Mouse (Mus musculus) embryonic facial prominence, embryonic 15.5 days (tissue): ENCODE measurements at regions not wholly inside any gene's neighbourhood (a gene's known extent, or its start where the extent isn't known, plus 50 kb on each side); places are given as distances from the start of the nearest gene placed in this dataset.

Experiments
- ATAC-seq: fragments of 200-750 bp; cut with Nextera tagmentation; 2 replicates; pipeline ENCODE4 v1.8.0; 2017; ENCODE audit warnings: low read depth, moderate TSS enrichment; ENCODE audit not compliant: insufficient number of reproducible peaks, low FRiP score, low TSS enrichment
- H3K27ac ChIP-seq: fragments of 300-500 bp; sonication (generic); replicated peaks from 2 replicates; pipeline ENCODE4 v1.5.1; 2015; ENCODE audit warnings: mild to moderate bottlenecking, inconsistent platforms
- H3K27me3 ChIP-seq: fragments of 300-500 bp; sonication (generic); 2 replicates; pipeline ENCODE4 v1.6.1; 2015; ENCODE audit warnings: inconsistent platforms
- H3K36me3 ChIP-seq: fragments of 300-500 bp; sonication (generic); 2 replicates; pipeline ENCODE4 v1.6.1; 2015; ENCODE audit warnings: mild to moderate bottlenecking, inconsistent platforms
- H3K4me1 ChIP-seq: fragments of 300-500 bp; sonication (generic); 2 replicates; pipeline ENCODE4 v1.6.1; 2015; ENCODE audit warnings: inconsistent platforms
- H3K4me2 ChIP-seq: fragments of 300-500 bp; sonication (generic); replicated peaks from 2 replicates; pipeline ENCODE4 v1.6.1; 2015; ENCODE audit warnings: mild to moderate bottlenecking, inconsistent platforms
- H3K4me3 ChIP-seq: fragments of 300-500 bp; sonication (generic); replicated peaks from 2 replicates; pipeline ENCODE4 v1.5.1; 2015; ENCODE audit warnings: mild to moderate bottlenecking, inconsistent platforms
- H3K9ac ChIP-seq: fragments of 300-500 bp; sonication (generic); 2 replicates; pipeline ENCODE4 v1.6.1; 2015; ENCODE audit warnings: inconsistent platforms
- H3K9me3 ChIP-seq: fragments of 300-500 bp; sonication (generic); replicated peaks from 2 replicates; pipeline ENCODE4 v1.6.1; 2016; ENCODE audit warnings: inconsistent platforms
- WGBS: fragments of 180-500 bp; shearing (Covaris S2); methylation state at CpG from one replicate; pipeline ENCODE4 v1.1.7; 2015; 5-methylcytosine and 5-hydroxymethylcytosine counted together

DNA sequence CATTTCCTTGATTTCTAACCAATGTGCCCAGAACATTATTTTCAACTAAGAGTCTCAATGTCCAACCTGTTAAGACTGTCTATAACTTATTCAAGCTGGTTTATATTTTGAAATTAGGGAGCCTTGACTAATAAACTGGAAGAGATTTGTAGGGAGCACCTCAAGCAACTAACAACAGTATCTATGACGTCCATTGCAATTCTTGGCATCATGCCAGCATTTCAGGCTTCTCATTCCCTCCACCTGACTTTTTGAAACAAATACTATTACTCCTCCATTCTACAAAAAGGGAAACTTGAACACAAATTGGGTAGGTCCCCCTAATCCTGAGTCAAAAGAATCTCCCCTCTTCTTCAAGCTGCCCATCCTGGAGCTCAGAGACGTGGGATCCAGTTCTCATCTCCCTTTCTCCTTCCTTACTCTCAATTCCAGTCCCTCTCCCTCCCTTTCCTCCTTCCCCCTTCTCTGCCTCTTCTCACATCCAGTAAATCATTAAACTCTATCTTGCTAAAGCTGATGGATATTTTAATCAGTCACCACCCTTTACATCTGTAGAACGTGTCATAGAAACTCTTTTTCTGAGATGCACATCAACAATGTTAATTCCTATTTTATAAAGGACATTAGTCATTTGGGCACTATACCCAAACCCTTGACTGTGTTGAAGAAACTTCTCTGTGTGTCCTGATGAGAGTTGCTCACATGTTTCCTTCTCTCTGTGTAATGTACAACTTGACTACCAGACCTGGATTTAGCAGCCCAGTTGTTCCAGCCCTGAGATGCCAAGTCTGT is 50.4 kb upstream of the Nampt start:
- Histone ChIP-seq H3K9me3 (no peaks in the 10 kb centered on the region), H3K4me3 (no peak overlapping the region), H3K4me2 (no peak overlapping the region), H3K27me3 (no peaks in the 10 kb centered on the region), H3K36me3 (no peaks in the 10 kb centered on the region), H3K27ac (no peak overlapping the region), H3K9ac (no peak overlapping the region), H3K4me1 (no peaks in the 10 kb centered on the region; the same call in 1 of the 2 replicates)
- WGBS, result 65% methylated on average over 3 of the region's 3 CpGs
- ATAC-seq, result no peak
